Mouse (Mus musculus): ENCODE measurements around the gene Rbm17. TPM values are rescaled to one million over a fixed set of nuclear protein-coding genes. Genes with fewer than 3 reads are reported as not detected.

Rbm17 gene
- polyA plus RNA-seq, 1 experiment from 2014 or later: 140 TPM

DNA sequence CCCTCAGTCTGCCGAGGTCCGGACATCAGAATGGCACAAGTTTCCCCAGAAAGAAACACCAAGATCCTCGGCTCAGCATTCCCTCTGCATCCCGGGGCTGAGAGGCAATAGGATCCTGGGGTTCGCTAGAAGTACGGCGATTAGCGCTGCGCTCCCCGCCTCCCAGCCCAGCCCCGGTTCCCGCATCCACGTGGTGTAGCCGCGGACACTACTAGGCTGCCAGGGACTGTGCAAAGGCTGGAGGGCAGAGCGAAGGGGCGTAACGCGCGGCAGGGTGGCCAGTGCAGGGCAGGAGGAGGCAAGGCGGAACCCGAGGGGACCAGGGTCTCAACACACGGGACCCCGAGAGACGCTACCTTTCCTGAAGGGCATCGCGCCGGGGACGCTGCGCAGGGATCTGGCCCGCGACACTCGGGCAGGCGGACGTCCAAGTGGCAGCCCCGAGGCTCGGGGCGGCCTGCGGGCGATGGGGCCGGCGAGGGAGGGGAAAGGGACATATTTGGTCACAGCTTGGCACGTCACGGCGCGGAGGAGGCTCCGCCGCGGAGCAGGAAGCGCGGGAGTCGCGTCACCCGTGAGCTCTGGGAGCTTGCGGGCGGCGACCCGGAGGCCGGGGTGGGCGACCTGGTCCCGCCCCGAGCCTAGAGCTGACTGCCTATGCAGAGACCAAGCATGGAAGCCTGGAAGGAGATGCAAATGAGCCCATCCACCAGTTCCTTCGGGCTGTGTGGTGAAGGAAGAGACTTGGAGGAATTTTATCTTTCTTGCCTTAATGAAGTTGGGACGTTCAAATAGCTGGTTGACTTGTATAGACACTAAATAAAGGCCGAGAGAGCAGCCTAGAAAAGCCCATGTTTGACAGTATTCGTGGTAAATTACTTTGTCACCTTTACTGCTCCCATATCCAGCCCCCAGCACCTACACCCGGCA is 50.2 kb downstream of the Rbm17 start, which contains the start of gene Pfkfb3:
TSS of gene Pfkfb3 (minus strand) at position 607 of the 930 bp plus-strand sequence.
- Histone ChIP-seq H3K27me3 (peaks cover 34% of the 10 kb centered on the region), H3K9me3 (no peaks in the 10 kb centered on the region), H3K4me1 (replicated peaks) (peaks cover 19% of the 10 kb centered on the region), H3K36me3 (no peaks in the 10 kb centered on the region), H3K27ac (no peak within 1 kb of the TSS), H3K9ac (replicated peaks) (peak within 1 kb of the TSS; percentile 71), H3K4me3 (replicated peaks) (peak within 1 kb of the TSS; percentile 57), H3K4me2 (replicated peaks) (peak within 1 kb of the TSS; percentile 92)
- WGBS: 1% methylated on average over 67 of the region's 67 CpGs
- ATAC-seq: peak; percentile 90

DNA sequence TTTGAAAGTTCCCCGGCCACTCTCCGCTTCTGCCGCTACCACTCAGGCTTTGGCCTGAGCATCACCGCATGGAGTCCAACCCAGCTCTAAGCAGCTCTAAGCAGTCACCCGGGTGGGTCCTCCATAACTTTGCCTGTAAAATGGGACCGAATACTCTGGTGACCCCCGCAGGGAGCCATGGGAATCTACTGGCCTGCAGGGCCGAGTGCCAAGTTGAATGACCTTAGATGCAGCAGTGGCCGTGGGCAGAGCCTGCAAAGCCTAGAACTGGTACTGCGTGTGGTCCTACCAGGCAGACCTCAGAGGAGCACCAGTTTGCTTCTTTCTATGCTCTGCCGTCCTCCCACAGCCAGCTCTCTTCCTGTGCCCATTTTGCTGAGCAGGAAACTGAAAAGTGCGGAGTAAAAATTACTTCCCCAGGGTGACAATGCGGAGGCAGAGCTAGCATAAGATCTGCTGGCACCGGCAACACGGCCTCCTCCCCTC is 50.9 kb downstream of the Rbm17 start:
- H3K4me1 ChIP-seq (replicated peaks): peaks cover 19% of the 10 kb centered on the region
- H3K4me2 ChIP-seq (replicated peaks): peak overlapping the region; percentile 92
- ATAC-seq: peak; percentile 46
- no peak overlapping the region for H3K27ac ChIP-seq
- no peaks in the 10 kb centered on the region for H3K9me3 ChIP-seq
- WGBS: 2% methylated on average over 15 of the region's 15 CpGs
- H3K4me3 ChIP-seq (replicated peaks): peak overlapping the region; percentile 57
- H3K9ac ChIP-seq (replicated peaks): peak overlapping the region; percentile 71; the same call in 1 of the 2 replicates
- H3K27me3 ChIP-seq: peaks cover 34% of the 10 kb centered on the region
- H3K36me3 ChIP-seq: no peaks in the 10 kb centered on the region

DNA sequence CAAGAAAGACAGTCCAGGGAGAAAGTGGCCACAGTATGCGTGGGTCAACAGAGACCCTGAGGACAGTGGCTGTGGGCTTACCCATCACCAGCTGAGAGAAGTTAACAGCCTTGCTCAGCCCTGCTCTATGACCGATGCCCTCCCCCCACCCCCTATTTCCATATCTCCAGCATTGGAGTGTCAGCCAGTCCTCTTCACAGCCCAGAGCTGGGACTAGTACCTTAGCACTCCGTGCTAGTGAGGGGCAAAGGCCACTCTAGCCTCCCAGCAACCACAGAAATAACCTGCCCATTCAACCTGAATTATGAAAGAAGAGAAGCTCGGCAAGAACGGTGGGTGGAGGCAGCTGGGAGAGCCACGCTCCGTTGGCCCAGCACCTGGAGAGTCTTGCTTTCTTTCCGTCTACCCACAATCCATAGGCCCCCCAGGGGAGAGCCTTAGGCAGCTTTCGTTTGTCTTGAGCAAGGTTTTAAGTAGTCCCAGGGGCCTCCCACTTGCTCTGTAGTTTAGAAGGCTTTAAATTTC is 51.6 kb downstream of the Rbm17 start:
- Histone ChIP-seq H3K4me3 (replicated peaks) (no peak overlapping the region), H3K9me3 (no peaks in the 10 kb centered on the region), H3K9ac (replicated peaks) (no peak overlapping the region; the same call in 1 of the 2 replicates), H3K4me1 (replicated peaks) (peaks cover 19% of the 10 kb centered on the region), H3K27ac (no peak overlapping the region), H3K36me3 (no peaks in the 10 kb centered on the region), H3K27me3 (peaks cover 34% of the 10 kb centered on the region), H3K4me2 (replicated peaks) (peak overlapping the region; percentile 92)
- 6% methylated on average over 9 of the region's 9 CpGs for WGBS
- peak; percentile 25 for ATAC-seq

DNA sequence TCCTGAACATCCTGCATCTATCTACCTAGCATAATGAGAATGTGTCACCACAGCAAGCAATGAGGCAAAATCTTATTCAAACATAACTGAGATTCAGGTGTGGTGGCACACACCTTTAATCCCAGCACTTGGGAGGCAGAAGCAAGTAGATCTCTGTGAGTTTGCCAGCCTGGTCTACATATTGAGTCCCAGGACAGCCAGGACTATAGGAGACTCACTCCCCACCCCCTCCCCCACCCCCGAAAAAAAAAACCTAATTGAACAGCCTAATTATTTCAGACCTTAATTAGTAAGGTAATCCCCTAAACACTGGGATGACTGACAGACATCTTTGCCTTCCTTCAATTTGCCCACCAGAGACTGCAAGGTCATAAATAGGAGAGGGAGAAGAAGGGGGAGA is 52.2 kb downstream of the Rbm17 start:
- Histone ChIP-seq H3K27ac (no peak overlapping the region), H3K9me3 (no peaks in the 10 kb centered on the region), H3K9ac (replicated peaks) (no peak overlapping the region), H3K4me2 (replicated peaks) (no peak overlapping the region), H3K4me3 (replicated peaks) (no peak overlapping the region), H3K4me1 (replicated peaks) (peaks cover 19% of the 10 kb centered on the region), H3K27me3 (peaks cover 34% of the 10 kb centered on the region), H3K36me3 (no peaks in the 10 kb centered on the region)
- no peak for ATAC-seq
- WGBS: 24% methylated on average over 1 of the region's 1 CpGs

DNA sequence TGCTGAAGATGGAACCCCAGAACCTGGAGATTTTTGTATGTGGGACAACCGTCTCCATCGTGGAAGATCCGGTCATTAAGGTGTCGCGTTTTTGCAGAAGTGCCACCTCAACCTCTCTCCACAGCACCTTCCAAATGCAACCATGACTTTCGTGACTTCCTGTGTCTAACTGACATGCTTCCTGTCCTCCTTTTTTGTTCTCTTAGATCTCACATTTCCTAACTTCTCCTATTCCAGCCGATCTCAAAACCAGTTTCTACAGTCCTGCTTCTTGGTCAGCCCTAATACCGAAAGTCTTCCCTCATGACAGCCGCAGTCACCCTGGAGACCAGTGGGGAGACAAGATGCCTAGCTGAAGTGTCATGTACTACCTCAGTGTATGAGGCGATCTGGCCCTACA is 55.4 kb downstream of the Rbm17 start:
- H3K9ac ChIP-seq (replicated peaks): no peak overlapping the region
- H3K4me3 ChIP-seq (replicated peaks): no peak overlapping the region
- H3K36me3 ChIP-seq: no peaks in the 10 kb centered on the region
- H3K27ac ChIP-seq: no peak overlapping the region
- ATAC-seq: no peak
- H3K4me2 ChIP-seq (replicated peaks): no peak overlapping the region
- peaks cover 14% of the 10 kb centered on the region for H3K4me1 ChIP-seq (replicated peaks)
- 92% methylated on average over 10 of the region's 10 CpGs for WGBS
- H3K9me3 ChIP-seq: no peaks in the 10 kb centered on the region
- H3K27me3 ChIP-seq: peaks cover 21% of the 10 kb centered on the region

DNA sequence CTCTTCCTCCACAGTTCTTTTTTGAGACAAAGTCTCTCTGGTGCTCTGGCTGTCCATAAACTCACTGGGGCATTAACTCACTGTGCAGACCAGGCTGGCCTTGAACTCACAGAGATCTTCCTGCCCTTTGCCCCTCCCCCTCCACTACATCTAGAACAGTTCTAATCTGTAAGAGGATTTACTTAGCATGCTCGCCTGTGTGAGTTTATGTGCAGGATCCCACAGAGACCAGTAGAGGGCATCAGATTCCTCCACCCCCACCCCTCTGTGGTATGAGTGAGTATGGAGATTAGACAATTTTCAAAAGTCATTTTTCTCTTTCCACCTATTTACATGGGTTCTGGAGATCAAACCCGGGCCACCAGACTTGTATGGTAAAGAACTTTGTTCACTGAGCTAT is 56.3 kb downstream of the Rbm17 start:
- peaks cover 12% of the 10 kb centered on the region for H3K27me3 ChIP-seq
- H3K27ac ChIP-seq: no peak overlapping the region
- whole genome bisulfite sequencing: 74% methylated on average over 2 of the region's 2 CpGs
- no peak overlapping the region for H3K4me2 ChIP-seq (replicated peaks)
- H3K36me3 ChIP-seq: no peaks in the 10 kb centered on the region
- no peak overlapping the region for H3K4me3 ChIP-seq (replicated peaks)
- no peaks in the 10 kb centered on the region for H3K9me3 ChIP-seq
- H3K4me1 ChIP-seq (replicated peaks): peaks cover 6% of the 10 kb centered on the region
- H3K9ac ChIP-seq (replicated peaks): no peak overlapping the region
- no peak for ATAC-seq

DNA sequence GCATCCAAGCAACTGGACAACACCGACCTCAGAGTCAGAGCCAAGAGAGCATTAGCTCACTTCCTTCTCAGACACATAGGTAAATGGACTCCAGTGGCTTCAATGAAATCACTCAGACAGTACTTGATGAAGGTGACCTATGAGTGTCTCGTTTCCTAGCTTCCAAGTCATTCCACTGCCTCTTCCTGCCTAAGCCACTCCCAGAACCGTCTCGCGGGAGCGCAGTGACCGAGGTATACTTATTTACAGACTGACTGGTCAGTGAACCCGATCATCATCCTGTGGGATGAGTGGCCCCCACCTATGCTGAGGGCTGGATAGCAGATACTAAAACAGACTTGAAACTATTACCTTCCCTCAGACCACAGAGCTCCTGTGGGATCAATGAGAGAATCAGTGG is 57.9 kb downstream of the Rbm17 start:
- ATAC-seq: no peak
- H3K9me3 ChIP-seq: no peaks in the 10 kb centered on the region
- H3K27ac ChIP-seq: no peak overlapping the region
- no peak overlapping the region for H3K4me3 ChIP-seq (replicated peaks)
- 90% methylated on average over 8 of the region's 8 CpGs for WGBS
- no peaks in the 10 kb centered on the region for H3K4me1 ChIP-seq (replicated peaks)
- peaks cover 5% of the 10 kb centered on the region; the same call in 1 of the 2 replicates for H3K27me3 ChIP-seq
- no peak overlapping the region for H3K4me2 ChIP-seq (replicated peaks)
- no peak overlapping the region for H3K9ac ChIP-seq (replicated peaks)
- no peaks in the 10 kb centered on the region for H3K36me3 ChIP-seq

DNA sequence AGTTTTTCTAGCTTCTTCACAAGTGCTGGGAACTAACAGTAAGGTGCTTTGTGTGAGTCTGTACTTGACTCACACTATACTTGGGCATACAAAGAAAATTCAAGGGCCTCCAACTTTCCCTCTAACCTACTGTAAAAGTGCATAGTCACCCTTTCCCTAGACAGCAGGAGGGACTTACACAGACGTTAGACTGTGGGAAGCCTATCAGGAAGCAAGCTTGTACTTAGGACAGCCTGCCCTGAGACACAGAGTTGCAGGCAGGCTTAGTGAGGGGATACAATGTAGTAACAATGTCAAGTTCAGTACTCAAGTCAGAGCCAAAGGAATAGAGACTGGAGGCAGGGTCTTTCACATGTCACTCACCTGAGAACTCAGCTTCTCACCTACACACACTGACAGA is 58.6 kb downstream of the Rbm17 start:
- no peak overlapping the region for H3K9ac ChIP-seq (replicated peaks)
- H3K27ac ChIP-seq: no peak overlapping the region
- ATAC-seq: no peak
- H3K27me3 ChIP-seq: peaks cover 5% of the 10 kb centered on the region; the same call in 1 of the 2 replicates
- WGBS: 25% methylated on average over 1 of the region's 1 CpGs
- H3K4me3 ChIP-seq (replicated peaks): no peak overlapping the region
- H3K36me3 ChIP-seq: no peaks in the 10 kb centered on the region
- no peaks in the 10 kb centered on the region for H3K9me3 ChIP-seq
- H3K4me1 ChIP-seq (replicated peaks): no peaks in the 10 kb centered on the region
- H3K4me2 ChIP-seq (replicated peaks): no peak overlapping the region

DNA sequence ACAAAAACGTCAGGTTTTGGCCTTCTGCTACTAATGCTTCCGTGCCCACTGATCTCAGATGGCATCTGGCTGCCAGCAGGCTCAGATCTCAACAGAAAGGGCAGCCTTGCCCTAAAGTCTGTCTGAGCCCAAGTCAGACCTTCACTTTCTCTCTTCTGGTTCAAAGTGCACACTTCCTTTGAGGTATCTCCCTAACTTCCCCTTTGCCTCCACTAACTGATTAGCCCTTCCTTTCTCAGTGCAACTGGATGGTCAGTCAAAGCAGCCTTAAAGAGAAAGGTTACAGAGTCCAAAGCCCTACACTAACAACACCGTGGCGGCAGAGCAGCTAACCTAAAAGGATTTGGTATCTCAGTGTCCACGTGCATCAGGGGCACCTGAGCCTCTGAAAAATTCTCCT is 59.6 kb downstream of the Rbm17 start:
- Histone ChIP-seq H3K4me1 (replicated peaks) (no peaks in the 10 kb centered on the region), H3K9ac (replicated peaks) (no peak overlapping the region), H3K27me3 (no peaks in the 10 kb centered on the region), H3K4me2 (replicated peaks) (no peak overlapping the region), H3K36me3 (no peaks in the 10 kb centered on the region), H3K27ac (no peak overlapping the region), H3K9me3 (no peaks in the 10 kb centered on the region), H3K4me3 (replicated peaks) (no peak overlapping the region)
- no peak for ATAC-seq
- WGBS: 76% methylated on average over 5 of the region's 5 CpGs

DNA sequence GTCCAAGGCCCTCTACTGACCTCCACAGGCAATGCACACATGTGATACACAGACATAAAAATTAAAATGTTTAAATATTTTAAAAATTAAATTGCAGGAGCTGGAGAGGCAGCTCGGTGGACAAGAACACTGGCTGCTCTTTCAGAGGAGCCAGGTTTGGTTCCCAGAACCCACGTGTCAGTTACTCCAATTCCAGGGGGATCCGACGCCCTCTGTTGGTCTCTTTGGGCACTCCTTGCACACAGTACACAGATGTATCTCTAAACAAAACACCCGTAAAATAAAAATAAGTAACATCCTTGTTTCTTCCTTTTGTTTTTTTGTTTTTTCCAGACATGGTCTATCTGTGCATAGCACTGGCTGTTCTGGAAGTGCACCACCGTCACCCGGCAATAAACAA is 60.8 kb downstream of the Rbm17 start:
- H3K27me3 ChIP-seq: no peaks in the 10 kb centered on the region
- H3K9ac ChIP-seq (replicated peaks): no peak overlapping the region
- no peak overlapping the region for H3K4me3 ChIP-seq (replicated peaks)
- H3K4me2 ChIP-seq (replicated peaks): no peak overlapping the region
- 80% methylated on average over 7 of the region's 7 CpGs for WGBS
- H3K36me3 ChIP-seq: no peaks in the 10 kb centered on the region
- no peaks in the 10 kb centered on the region for H3K9me3 ChIP-seq
- no peak overlapping the region for H3K27ac ChIP-seq
- no peak for ATAC-seq
- H3K4me1 ChIP-seq (replicated peaks): no peaks in the 10 kb centered on the region

DNA sequence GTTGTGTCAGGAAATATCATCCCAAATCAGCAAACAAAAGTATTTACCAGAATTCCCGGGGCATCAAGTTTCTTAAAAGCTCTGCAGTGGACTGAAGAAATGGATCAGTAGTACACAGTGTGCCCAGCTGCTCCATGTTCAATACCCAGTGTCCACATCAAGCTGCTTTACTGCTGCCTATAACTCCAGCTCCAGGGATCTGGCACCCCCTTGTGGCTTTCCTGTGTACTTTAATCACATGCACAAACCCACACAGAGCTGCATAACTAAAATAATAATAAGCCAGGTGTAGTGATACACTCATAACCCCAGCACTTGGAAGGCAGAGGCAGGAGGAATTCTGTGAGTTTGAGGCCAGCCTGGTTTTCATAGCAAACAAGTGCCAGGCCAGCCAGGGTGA is 61.3 kb downstream of the Rbm17 start:
- peak; percentile 79 for ATAC-seq
- no peaks in the 10 kb centered on the region for H3K9me3 ChIP-seq
- no peaks in the 10 kb centered on the region for H3K36me3 ChIP-seq
- no peak overlapping the region for H3K27ac ChIP-seq
- H3K9ac ChIP-seq (replicated peaks): no peak overlapping the region
- H3K4me3 ChIP-seq (replicated peaks): no peak overlapping the region
- H3K4me1 ChIP-seq (replicated peaks): no peaks in the 10 kb centered on the region
- H3K27me3 ChIP-seq: 0 out of 2 replicates have a peak, but pooled peaks cover under 1% of the 10 kb centered on the region
- H3K4me2 ChIP-seq (replicated peaks): no peak overlapping the region
- 85% methylated on average over 1 of the region's 1 CpGs for whole genome bisulfite sequencing

DNA sequence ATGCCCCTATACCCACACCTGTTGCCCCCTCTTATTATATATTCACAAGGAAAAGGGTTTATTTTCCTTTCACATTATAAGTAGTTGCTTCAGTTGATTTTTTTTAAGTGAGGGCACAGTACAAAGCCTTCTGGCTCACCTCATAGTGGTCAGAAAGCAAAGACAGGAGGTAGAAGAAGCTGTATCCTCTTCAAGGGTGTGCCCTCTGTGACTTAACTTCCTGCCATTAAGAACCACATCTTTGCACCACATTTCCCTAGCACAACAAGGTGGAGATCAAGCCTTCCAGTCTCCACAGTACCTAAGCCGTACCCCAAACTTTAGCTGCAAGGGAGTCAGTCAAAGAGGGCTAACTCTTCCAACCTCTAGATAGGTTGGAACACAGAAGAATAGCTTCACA is 61.8 kb downstream of the Rbm17 start:
- no peaks in the 10 kb centered on the region for H3K36me3 ChIP-seq
- no peak overlapping the region for H3K4me3 ChIP-seq (replicated peaks)
- peaks cover 5% of the 10 kb centered on the region for H3K27me3 ChIP-seq
- no peak overlapping the region for H3K27ac ChIP-seq
- no peak overlapping the region for H3K9ac ChIP-seq (replicated peaks)
- H3K4me2 ChIP-seq (replicated peaks): no peak overlapping the region
- WGBS: 93% methylated on average over 1 of the region's 1 CpGs
- ATAC-seq: no peak
- no peaks in the 10 kb centered on the region for H3K4me1 ChIP-seq (replicated peaks)
- no peaks in the 10 kb centered on the region for H3K9me3 ChIP-seq

Data from midbrain, embryonic 13.5 days (tissue).